Mouse (Mus musculus) C2C12 (cell line): ENCODE results near the gene Ftl1-ps1. TPM values are rescaled to one million over a fixed set of nuclear protein-coding genes. Genes with fewer than 3 reads are reported as not detected.

Source experiments
- H3K27me3 ChIP-seq: one replicate; pipeline ENCODE4 v1.6.1; 2011; ENCODE audit not compliant: control insufficient read depth, insufficient read depth, insufficient read length
- H3K36me3 ChIP-seq: one replicate; pipeline ENCODE4 v1.6.1; 2011; ENCODE audit not compliant: control insufficient read depth, insufficient read depth
- H3K4me3 ChIP-seq: one replicate; pipeline ENCODE4 v1.5.1; 2011; ENCODE audit warnings: mild to moderate bottlenecking, control low read depth; ENCODE audit not compliant: poor library complexity, insufficient read depth, severe bottlenecking
- H3K79me2 ChIP-seq: one replicate; pipeline ENCODE4 v1.6.1; 2011; ENCODE audit not compliant: control insufficient read depth, insufficient read depth
- H3K79me3 ChIP-seq: one replicate; pipeline ENCODE4 v1.6.1; 2011; ENCODE audit warnings: low read depth, control low read depth
- H3ac ChIP-seq: one replicate; pipeline ENCODE3; 2011; ENCODE audit warnings: low read depth; ENCODE audit not compliant: control insufficient read depth, insufficient read length
- CEBPB ChIP-seq: IDR thresholded peaks from one replicate; pipeline ENCODE4 v1.6.1; 2011; ENCODE audit warnings: low read depth, mild to moderate bottlenecking, control low read depth, moderate library complexity
- CTCF ChIP-seq: IDR thresholded peaks from one replicate; pipeline ENCODE4 v1.5.1; 2011; ENCODE audit not compliant: control insufficient read depth, insufficient read depth, insufficient read length
- FOSL1 ChIP-seq: IDR thresholded peaks from one replicate; pipeline ENCODE4 v1.8.0; 2011; ENCODE audit warnings: mild to moderate bottlenecking, low read length; ENCODE audit not compliant: poor library complexity, insufficient read depth, severe bottlenecking
- MAX ChIP-seq: IDR thresholded peaks from one replicate; pipeline ENCODE4 v1.6.1; 2011; ENCODE audit warnings: mild to moderate bottlenecking, control low read depth
- MYOD1 ChIP-seq: IDR thresholded peaks from one replicate; pipeline ENCODE4 v1.6.1; 2011; ENCODE audit warnings: low read depth; ENCODE audit not compliant: control insufficient read depth, insufficient read length
- MYOG ChIP-seq: IDR thresholded peaks from one replicate; pipeline ENCODE4 v1.6.1; 2011; ENCODE audit not compliant: control insufficient read depth, insufficient read length; ENCODE audit errors: extremely low read depth
- USF1 ChIP-seq: IDR thresholded peaks from one replicate; pipeline ENCODE4 v1.6.1; 2011; ENCODE audit warnings: low read depth, mild to moderate bottlenecking, control low read depth, moderate library complexity
- polyA plus RNA-seq: library from polyadenylated mRNA; unstranded; fragments of >200 nt; fragmentation: generic; extraction: Trizol; gene quantifications from one replicate; pipeline ENCODE4 v1.2.1, GENCODE M21; 2012; ENCODE audit warnings: missing spikeins

Gene Ftl1-ps1
- polyA plus RNA-seq, 1 experiment: 452 TPM

GRCm38 (mm10) chr13:74363859-74364235, 35.6 kb upstream of the Ftl1-ps1 start, which contains the start of gene Lrrc14b:
TSS of gene Lrrc14b (minus strand) at chr13:74364005.
- TF ChIP-seq CEBPB (no peak), USF1 (peak; percentile 24)
- H3K4me3 ChIP-seq: no peak within 1 kb of the TSS
- H3K36me3 ChIP-seq: peaks cover 19% of the 10 kb centered on the region
- no peaks in the 10 kb centered on the region for H3K79me2 ChIP-seq
- peak within 1 kb of the TSS; percentile 3 for H3ac ChIP-seq
- no peaks in the 10 kb centered on the region for H3K27me3 ChIP-seq
- no peaks in the 10 kb centered on the region for H3K79me3 ChIP-seq

- Histone ChIP-seq H3K36me3 (no peaks in the 10 kb centered on the region), H3K27me3 (no peaks in the 10 kb centered on the region), H3ac (peak overlapping the region; percentile 35), H3K79me3 (no peaks in the 10 kb centered on the region), H3K4me3 (no peak overlapping the region), H3K79me2 (no peaks in the 10 kb centered on the region)
- TF ChIP-seq MYOD1 (peak; percentile 94), CEBPB (no peak), MAX (no peak), MYOG (no peak), FOSL1 (no peak), USF1 (no peak), CTCF (no peak)
Measured at GRCm38 (mm10) chr13:74381533-74382276, 17.8 kb upstream of the Ftl1-ps1 start.

- H3K27me3 ChIP-seq: no peaks in the 10 kb centered on the region
- H3K36me3 ChIP-seq: no peaks in the 10 kb centered on the region
- no peak overlapping the region for H3ac ChIP-seq
- no peaks in the 10 kb centered on the region for H3K79me2 ChIP-seq
- TF ChIP-seq MYOD1 (no peak), CTCF (no peak), USF1 (no peak), MAX (no peak), FOSL1 (no peak), CEBPB (no peak), MYOG (no peak)
- no peak overlapping the region for H3K4me3 ChIP-seq
- H3K79me3 ChIP-seq: no peaks in the 10 kb centered on the region
Measured at GRCm38 (mm10) chr13:74382289-74382688, 17.2 kb upstream of the Ftl1-ps1 start.

GRCm38 (mm10) chr13:74389730-74390129, 9.8 kb upstream of the Ftl1-ps1 start:
- Histone ChIP-seq H3K27me3 (no peaks in the 10 kb centered on the region), H3K4me3 (no peak overlapping the region), H3K36me3 (no peaks in the 10 kb centered on the region), H3K79me2 (peaks cover 8% of the 10 kb centered on the region), H3K79me3 (peaks cover 1% of the 10 kb centered on the region), H3ac (no peak overlapping the region)
- TF ChIP-seq USF1 (no peak), FOSL1 (no peak), CEBPB (no peak), CTCF (no peak), MAX (no peak), MYOD1 (no peak), MYOG (no peak)

GRCm38 (mm10) chr13:74390371-74390990, 9.0 kb upstream of the Ftl1-ps1 start, which contains the start of gene Zfp72:
TSS of gene Zfp72 (minus strand) at chr13:74390836.
- peak within 1 kb of the TSS; percentile 74 for H3ac ChIP-seq
- no peaks in the 10 kb centered on the region for H3K36me3 ChIP-seq
- peaks cover 1% of the 10 kb centered on the region for H3K79me3 ChIP-seq
- H3K4me3 ChIP-seq: peak within 1 kb of the TSS; percentile 41
- no peaks in the 10 kb centered on the region for H3K27me3 ChIP-seq
- TF ChIP-seq MYOD1: no peak
- no peak for TF ChIP-seq MAX
- no peak for TF ChIP-seq CTCF
- TF ChIP-seq MYOG: no peak
- TF ChIP-seq FOSL1: no peak
- no peak for TF ChIP-seq USF1
- TF ChIP-seq CEBPB: no peak
- peaks cover 8% of the 10 kb centered on the region for H3K79me2 ChIP-seq

- H3K36me3 ChIP-seq: no peaks in the 10 kb centered on the region
- no peak overlapping the region for H3K4me3 ChIP-seq
- no peak overlapping the region for H3ac ChIP-seq
- no peaks in the 10 kb centered on the region for H3K27me3 ChIP-seq
- peaks cover 8% of the 10 kb centered on the region for H3K79me2 ChIP-seq
- H3K79me3 ChIP-seq: peaks cover 1% of the 10 kb centered on the region
- TF ChIP-seq CTCF (no peak), FOSL1 (no peak), USF1 (no peak), MYOG (no peak), MAX (no peak), CEBPB (no peak), MYOD1 (no peak)
Measured at GRCm38 (mm10) chr13:74391156-74391555, 8.3 kb upstream of the Ftl1-ps1 start.
